Mouse (Mus musculus) ES-CJ7 (cell line): Measurements from ENCODE around the gene Sphk2.

Experiments used
- DNase-seq: peaks from one replicate; pipeline ENCODE4 v3.0.0; 2011; ENCODE audit warnings: low read depth, low spot score

Sphk2 gene

GRCm38 (mm10) chr7:45723781-45724180 lies 6.0 kb upstream of the Sphk2 start:
- no peak for DNase-seq

- no peak for DNase-seq
These were observed 5.5 kb upstream of the Sphk2 start for GRCm38 (mm10) chr7:45723301-45723700.

GRCm38 (mm10) chr7:45722348-45722713 lies 4.5 kb upstream of the Sphk2 start:
- no peak for DNase-seq

GRCm38 (mm10) chr7:45721642-45722347 lies 4.0 kb upstream of the Sphk2 start:
- DNase-seq: no peak

- DNase-seq: no peak
These were observed 3.4 kb upstream of the Sphk2 start for GRCm38 (mm10) chr7:45721234-45721571.

- DNase-seq: peak; percentile 86
These were observed 2.8 kb upstream of the Sphk2 start, which contains the start of gene Fam83e for GRCm38 (mm10) chr7:45720413-45721233. TSS of gene Fam83e (plus strand) at chr7:45721212.

DNA sequence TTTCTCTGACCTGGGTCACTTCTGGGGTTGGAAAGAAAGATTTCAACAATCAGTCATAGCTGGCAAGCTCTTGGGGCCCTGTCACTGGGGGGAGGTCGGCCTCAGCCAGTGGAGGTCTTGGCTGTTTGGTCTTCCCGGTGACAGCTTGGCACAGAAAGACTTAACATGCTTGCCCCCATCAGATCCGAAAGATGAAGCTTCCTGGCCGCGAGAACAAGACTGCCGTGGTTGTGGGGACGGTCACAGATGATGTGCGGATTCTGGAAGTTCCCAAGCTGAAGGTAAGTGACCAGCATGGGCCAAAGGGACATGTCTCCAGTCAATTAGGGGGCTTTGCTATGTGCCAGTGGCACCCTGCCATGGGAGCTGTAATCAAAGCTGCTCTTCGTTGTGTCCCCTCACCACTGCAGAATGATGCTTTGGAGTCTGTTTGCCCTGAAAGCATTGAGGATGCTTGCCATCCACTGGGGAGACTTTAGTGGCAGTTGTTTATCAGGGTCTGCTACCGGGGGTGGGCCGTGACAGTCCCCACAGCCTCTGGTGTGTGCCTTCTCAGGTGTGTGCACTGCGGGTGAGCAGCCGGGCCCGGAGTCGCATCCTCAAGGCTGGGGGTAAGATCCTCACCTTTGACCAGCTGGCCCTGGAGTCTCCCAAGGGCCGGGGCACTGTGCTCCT lies 2.1 kb upstream of the Sphk2 start:
- no peak for DNase-seq

- DNase-seq: no peak
These were observed 1.4 kb upstream of the Sphk2 start for GRCm38 (mm10) chr7:45719180-45719579.

DNA sequence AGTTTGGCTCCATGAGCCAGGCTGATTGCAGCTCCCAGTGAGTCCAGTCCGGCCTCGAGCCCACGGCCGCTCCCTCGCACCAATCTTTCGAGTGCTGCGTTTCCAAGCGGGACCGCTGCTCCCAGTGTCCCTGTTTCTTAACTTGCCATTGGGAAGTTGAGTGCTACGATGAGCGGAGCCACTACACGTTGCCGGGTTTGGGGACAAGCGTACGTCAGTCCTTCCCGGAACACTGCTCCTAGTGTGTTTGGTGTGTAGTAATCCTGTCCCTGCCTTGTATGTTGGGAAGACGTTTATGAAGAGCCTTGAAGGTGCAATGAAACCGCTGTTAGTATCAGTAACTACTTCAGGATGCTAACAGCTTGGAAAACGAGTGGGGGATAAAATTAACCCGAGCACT lies 529 bp upstream of the Sphk2 start:
- DNase-seq: no peak

GRCm38 (mm10) chr7:45716952-45717917 lies 567 bp downstream of the Sphk2 start:
- DNase-seq: no peak

DNA sequence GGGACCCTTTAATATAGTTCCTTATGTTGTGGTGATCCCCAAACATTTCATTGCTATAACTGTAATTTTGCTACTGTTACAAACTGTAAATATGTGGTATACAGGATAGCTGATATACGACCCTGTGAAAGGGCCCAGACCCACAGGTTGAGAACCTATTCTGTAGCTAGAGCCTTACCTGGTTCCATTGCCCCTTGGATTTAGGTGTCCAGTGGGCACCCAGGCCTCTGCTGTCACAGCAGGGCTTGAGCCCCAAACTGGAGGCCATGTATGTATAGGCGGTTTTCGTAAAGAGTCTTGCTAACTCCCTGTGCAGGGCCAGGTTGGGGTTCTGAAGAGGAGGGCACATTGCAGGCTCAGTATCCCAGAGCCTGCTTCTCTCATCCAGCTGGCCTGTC lies 1.3 kb downstream of the Sphk2 start:
- DNase-seq: no peak

DNA sequence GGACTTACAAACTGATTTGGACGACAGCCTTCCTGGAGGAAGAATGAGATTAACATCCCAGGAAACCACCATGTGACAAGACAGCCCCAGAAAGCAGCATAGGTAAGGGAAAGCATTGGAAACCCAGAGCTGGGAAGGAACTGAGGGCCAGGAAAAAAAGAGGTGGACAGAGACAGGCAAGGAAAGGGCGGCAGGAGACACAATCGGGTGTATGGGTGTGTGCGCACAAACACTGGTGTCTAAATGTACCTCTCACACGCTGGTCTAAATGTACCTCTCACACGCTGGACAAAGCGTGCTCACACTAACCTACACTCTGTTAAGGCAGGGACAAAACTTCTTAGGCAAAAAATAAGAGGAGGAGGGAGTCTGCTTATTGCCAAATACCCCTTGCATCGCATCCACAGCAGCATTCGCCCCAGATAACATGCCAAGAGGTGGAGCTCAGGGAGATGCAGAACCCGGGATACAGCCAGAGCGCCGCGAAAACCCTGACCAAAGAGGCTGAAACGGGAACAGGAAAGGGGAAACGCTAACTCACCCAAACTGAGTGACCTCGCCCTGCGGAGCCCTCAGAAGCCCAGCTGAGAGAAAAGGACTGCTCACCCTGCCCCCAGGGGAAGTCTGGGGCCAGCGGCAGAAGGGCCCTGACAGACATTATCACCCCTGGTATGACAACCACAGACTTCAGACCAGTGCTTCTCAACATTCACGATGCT lies 1.9 kb downstream of the Sphk2 start:
- DNase-seq: no peak

DNA sequence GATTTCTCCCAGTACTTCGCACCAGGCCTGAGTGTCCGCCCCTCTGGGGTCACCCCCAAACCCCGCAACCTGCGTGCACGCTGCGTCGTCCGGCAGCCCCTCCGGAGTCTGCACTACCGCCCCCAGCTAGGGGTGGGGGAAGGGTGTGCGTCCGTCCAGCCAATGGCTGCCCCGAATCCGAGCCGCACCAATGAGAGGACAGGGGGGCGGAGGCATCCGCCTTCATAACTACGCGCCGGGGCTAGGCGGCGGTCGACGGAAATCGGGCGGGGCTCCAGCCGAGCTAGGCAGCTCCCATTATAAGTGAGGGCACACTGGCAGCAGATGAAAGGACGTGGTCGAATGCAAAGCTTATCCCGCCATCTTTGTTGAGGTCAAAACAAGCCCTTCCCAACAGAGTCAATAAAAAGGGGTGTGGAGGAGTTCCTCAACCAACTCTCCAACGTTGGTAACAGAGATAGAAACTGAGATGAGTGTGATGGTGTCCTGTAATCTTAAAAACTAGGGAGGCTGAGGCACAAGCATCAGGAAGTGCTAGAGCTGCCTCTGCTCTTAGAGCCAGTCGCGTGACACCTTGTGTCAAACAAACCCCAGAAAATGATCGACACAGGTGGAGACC lies 2.6 kb downstream of the Sphk2 start, which contains the start of gene Rpl18:
Gene Rpl18 (plus strand): TSS at position 368 of the 619 bp plus-strand sequence.
- peak; percentile 98 for DNase-seq

GRCm38 (mm10) chr7:45714630-45715089 lies 3.1 kb downstream of the Sphk2 start:
- DNase-seq: peak; percentile 91

GRCm38 (mm10) chr7:45713881-45714520 lies 3.8 kb downstream of the Sphk2 start:
- DNase-seq: no peak

- no peak for DNase-seq
These were observed 4.4 kb downstream of the Sphk2 start for GRCm38 (mm10) chr7:45713396-45713795.

DNA sequence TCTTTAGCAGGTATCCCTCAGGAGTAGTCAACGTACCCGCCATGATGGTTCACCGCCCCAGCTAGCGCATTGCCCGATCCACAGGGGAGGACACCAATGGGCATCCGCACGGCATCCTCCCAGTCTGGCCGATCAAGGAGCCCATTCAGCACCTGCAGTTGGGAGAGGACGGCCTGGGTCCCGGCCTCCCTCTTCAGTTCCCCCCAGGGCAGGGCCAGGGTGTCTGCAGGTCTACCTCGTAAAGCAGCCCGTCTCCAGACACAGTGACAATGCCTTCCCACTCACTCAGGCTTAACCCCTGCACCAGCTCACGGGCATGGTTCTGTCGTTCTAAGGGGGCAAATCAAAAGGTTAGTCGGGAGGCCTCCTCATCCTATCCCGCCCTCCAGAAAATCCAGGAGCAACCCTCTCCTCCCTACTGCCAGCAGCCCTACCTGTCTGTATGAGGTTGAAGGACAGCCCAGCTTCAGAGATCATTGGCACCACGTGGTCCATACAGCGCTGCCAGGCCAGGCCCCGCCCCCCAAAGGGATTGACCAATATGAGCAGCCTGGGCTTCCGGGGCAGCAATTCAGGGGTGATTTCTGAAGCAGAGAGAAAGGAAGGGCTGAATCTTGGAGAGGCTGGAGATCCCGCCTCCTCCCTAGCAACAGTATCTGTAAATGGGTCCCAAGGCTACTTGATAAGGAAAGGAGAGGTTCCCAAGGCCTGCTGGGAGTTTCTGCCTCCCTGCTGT lies 5.6 kb downstream of the Sphk2 start:
- DNase-seq: no peak

DNA sequence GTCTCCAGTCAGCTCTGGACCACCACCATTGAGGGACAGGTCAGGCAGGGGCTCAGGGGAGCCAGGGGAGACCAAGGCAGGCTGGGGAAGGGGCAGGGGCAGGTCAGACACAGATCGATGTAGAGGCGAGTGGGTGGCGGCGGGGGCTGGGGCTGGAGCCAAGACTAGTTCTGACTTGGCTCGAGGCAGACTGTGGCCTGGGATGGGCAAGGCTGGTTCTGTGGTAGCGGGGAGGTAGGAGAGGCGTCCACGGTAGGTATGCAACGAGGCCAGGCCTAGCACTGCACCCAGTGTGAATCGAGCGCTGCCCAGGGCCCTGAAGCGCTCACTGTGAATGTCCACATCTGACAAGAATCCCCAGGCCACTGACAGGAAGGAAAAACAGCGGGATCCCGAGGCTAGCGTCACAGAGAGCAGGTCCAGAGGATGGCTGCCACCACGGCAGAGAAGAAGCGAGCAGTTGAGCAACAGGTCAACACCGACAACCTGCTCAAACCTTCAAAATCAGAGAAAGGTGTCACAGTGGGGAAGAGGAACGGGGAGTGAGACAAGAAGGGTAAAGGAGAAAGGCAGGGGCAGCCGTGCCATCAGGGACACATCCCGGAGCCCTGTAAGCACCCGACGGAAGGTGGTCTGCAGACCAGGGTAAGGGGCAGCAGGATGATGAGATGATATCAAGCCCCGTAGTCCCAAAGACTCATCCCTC lies 6.3 kb downstream of the Sphk2 start:
- DNase-seq: no peak
